Mouse (Mus musculus): ENCODE results near the gene Smug1.

Gene Smug1

GRCm38 (mm10) chr15:103177611-103178041 lies 10.7 kb upstream of the Smug1 start:
- no peak for DNase-seq (ENCODE audit: low read depth, low spot score)

DNA sequence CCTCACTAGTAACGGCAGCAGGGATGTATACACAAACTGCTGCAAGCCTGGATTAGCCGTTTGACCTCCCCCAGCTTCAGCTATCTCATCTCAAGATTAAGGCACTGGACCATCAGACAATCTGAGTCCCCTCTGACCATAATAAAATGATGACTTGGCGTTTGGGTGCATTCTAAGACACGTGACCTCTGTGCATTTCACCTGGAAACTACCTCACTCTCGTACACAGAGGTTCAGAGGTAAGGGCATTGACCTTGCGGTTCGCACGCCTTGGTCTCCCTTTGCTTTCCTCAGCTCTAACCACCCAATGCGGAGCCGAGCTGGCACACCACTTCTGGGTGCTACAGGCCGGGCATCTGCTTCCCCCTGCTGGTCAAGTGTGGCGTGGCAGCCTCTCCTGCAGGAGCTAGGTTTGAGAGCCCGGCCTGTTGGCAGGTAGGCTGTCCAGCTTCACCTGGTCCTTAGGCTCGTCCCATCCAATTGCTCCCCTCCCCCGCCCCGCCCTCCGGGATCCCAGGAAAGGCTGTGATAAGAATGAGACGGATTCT lies 10.1 kb upstream of the Smug1 start:
- peak; percentile 73 for DNase-seq (ENCODE audit: low read depth, low spot score)

GRCm38 (mm10) chr15:103173251-103173650 lies 6.4 kb upstream of the Smug1 start:
- no peak for DNase-seq (ENCODE audit: low read depth, low spot score)

- DNase-seq (ENCODE audit: low read depth, low spot score): no peak
These were observed 5.6 kb upstream of the Smug1 start for GRCm38 (mm10) chr15:103172537-103172936.

- DNase-seq (ENCODE audit: low read depth, low spot score): no peak
These were observed 4.4 kb upstream of the Smug1 start for GRCm38 (mm10) chr15:103171276-103171675.

DNA sequence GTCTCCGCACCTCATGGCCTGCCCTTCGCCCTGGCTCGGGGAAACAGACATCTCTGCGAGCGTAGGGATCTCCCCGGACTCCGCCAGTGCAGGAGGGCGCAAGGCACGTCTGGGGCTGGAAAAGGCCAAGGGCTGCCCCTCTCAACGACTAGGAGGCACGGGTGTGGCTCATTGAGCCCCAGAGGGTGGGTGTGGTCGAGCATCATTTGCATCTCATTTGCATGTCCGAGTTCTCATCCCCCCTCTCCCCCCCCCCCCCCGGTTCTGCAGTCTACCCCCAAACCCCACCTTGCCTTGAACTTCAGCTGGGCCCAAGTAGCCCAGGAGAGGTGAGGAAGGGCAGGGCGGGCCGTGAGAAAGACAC lies 3.4 kb upstream of the Smug1 start:
- DNase-seq (ENCODE audit: low read depth, low spot score): no peak

GRCm38 (mm10) chr15:103169612-103170315 lies 2.9 kb upstream of the Smug1 start:
- no peak for DNase-seq (ENCODE audit: low read depth, low spot score)

- no peak for DNase-seq (ENCODE audit: low read depth, low spot score)
These were observed 2.1 kb upstream of the Smug1 start for GRCm38 (mm10) chr15:103168801-103169611.

DNA sequence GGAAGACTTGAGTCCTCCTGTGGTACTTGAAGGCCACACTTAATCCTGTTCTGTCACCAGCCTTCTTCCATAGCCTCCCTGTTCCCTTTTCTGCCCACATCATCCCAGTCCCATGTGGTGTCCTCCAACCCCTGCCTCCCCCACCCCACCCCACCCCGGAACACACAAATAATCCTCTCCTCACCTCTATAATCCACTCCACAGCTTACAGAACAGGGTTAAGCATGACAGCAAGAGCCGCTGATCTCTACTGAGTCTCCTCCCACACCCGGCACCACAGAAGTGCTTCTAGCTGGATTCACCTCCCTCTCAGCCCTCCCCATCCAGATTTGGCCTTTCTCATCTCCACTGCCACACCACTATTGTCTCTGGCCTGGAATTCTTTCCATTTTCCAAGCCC lies 894 bp upstream of the Smug1 start:
- peak; percentile 80 for DNase-seq (ENCODE audit: low read depth, low spot score)

- DNase-seq (ENCODE audit: low read depth, low spot score): no peak
These were observed 968 bp downstream of the Smug1 start for GRCm38 (mm10) chr15:103165924-103166323.

- DNase-seq (ENCODE audit: low read depth, low spot score): peak; percentile 81
These were observed 1.5 kb downstream of the Smug1 start for GRCm38 (mm10) chr15:103165379-103165778.

DNA sequence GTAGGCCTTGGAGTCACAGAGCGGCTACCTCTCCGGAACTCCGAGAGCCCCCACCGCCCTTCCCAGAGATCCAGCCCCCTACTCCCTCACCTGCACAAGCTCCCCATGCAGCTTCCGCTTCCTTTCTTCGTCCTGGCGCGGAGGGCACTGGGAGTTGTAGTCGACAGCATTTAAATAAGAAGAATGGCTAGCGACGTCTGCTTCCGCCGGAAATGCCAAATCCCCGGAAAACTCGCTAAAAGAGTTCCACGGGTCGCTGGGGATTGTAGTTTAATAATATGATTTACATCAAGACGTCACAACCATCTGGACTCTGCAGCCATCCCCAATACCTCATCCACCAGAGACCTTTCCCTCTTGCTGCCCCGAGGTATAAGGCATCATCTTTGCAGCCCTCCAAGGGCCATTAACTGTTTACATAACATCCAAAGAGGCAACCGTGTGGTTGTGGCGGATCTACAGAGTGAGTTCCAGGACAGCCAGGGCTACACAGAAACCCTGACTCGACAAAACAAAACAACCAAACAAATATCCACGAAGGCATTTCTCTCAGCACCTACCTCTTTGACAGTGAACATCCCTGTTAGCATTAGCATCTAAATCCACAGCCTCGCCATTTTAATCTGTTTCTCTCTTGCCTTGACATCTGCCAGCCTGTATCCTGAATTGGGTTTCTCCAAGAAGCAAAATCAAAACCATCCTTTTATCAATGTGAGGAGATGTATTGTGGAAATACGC lies 3.5 kb downstream of the Smug1 start:
- peak; percentile 72 for DNase-seq (ENCODE audit: low read depth, low spot score)

DNA sequence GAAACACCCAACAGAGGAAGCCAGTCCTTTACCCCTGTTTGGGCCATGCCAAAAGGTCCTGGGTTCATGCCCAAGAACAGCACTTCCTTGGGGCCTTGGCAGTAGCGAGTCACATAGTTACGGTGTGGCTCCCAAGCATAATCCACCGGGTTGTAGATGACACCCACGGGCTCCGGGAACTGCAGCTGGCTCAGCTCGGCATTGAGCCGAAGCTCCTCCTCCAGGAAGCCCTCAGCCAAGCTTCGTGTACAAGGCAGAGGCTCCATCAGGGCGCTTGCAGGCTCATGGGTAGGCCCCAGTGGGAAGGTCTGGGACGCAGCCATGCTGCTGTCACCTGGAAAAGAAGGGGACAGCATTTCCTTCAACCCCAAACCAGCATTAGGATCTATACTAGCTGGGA lies 9.3 kb downstream of the Smug1 start:
- no peak for DNase-seq (ENCODE audit: low read depth, low spot score)

GRCm38 (mm10) chr15:103156890-103157289 lies 10.0 kb downstream of the Smug1 start:
- no peak for DNase-seq (ENCODE audit: low read depth, low spot score)

- DNase-seq (ENCODE audit: low read depth, low spot score): no peak
These were observed 11.2 kb downstream of the Smug1 start for GRCm38 (mm10) chr15:103155366-103156321.

- DNase-seq (ENCODE audit: low read depth, low spot score): no peak
These were observed 13.8 kb downstream of the Smug1 start for GRCm38 (mm10) chr15:103152890-103153610.

- DNase-seq (ENCODE audit: low read depth, low spot score): no peak
These were observed 14.5 kb downstream of the Smug1 start for GRCm38 (mm10) chr15:103152371-103152770.

- no peak for DNase-seq (ENCODE audit: low read depth, low spot score)
These were observed 19.1 kb downstream of the Smug1 start for GRCm38 (mm10) chr15:103147779-103148178.

GRCm38 (mm10) chr15:103147422-103147690 lies 19.5 kb downstream of the Smug1 start:
- DNase-seq (ENCODE audit: low read depth, low spot score): no peak

DNA sequence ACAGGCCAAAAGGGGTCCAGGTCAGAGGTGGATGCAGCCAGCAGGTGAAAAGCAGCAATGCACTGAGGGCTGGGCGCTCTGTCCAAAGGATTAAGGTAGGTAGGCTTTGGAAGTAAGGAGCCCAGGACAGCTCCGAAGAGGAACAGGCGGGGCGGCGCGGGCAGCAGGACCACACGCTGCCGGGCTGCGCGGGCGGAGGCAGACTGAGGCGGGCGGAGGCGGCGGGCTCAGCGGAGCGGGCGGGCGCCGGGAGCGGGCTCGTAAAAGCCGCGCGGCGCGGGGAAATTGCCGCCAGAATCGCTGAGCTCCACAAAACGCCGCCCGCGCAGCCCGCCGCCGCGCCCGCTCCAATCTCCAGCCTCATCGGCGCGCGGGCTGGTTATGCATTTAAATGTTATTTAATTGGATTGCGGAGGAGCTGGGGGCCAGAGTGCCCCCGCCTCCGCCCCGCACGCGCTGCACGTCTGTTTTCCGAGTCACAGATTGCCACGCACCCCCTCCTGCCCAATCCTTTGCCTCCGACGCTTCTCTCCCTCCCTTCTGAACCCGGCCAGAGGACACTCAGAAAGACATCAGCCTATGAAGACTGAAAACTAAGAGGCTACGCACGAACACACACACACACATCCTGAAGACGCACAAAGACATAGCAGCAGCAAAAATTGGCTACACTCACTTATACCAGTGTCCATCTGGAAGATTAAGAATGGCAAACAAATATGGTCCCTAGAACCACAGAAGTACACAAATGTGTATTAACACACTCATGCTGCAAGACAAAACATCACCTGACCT lies 20.1 kb downstream of the Smug1 start:
- no peak for DNase-seq (ENCODE audit: low read depth, low spot score)
